Mouse (Mus musculus): ENCODE results near the gene Vwf. TPM values are rescaled to one million over a fixed set of nuclear protein-coding genes. Genes with fewer than 3 reads are reported as not detected.

Vwf gene
- polyA plus RNA-seq, 1 experiment from 2014 or later: 11.1 TPM

GRCm38 (mm10) chr6:125553551-125553950 lies 7.0 kb downstream of the Vwf start:
- no peaks in the 10 kb centered on the region for H3K27me3 ChIP-seq (ENCODE audit: control insufficient read depth, insufficient read depth, low read length)
- H3K36me3 ChIP-seq (ENCODE audit: control insufficient read depth, insufficient read depth, low read length): no peaks in the 10 kb centered on the region
- WGBS: 85% methylated on average over 4 of the region's 4 CpGs
- no peak overlapping the region for H3K9ac ChIP-seq (ENCODE audit: low read length)
- H3K4me1 ChIP-seq (ENCODE audit: control insufficient read depth, insufficient read depth, low read length): no peaks in the 10 kb centered on the region
- no peak overlapping the region for H3K4me3 ChIP-seq (ENCODE audit: low read depth, low read length)
- no peak overlapping the region for H3K4me2 ChIP-seq (ENCODE audit: low read depth)
- DNase-seq (ENCODE audit: low spot score) (no peak), ATAC-seq (ENCODE audit: insufficient read depth, low FRiP score, low TSS enrichment) (no peak)
- H3K27ac ChIP-seq (ENCODE audit: low read depth, low read length): no peak overlapping the region
- H3K9me3 ChIP-seq (ENCODE audit: control insufficient read depth, low read length): no peaks in the 10 kb centered on the region

- WGBS: 85% methylated on average over 8 of the region's 8 CpGs
Observed at GRCm38 (mm10) chr6:125558831-125559230, 12.3 kb downstream of the Vwf start.

GRCm38 (mm10) chr6:125561031-125561430 lies 14.5 kb downstream of the Vwf start:
- no peaks in the 10 kb centered on the region for H3K9me3 ChIP-seq (ENCODE audit: control insufficient read depth, low read length)
- no peaks in the 10 kb centered on the region for H3K27me3 ChIP-seq (ENCODE audit: control insufficient read depth, insufficient read depth, low read length)
- no peak overlapping the region for H3K27ac ChIP-seq (ENCODE audit: low read depth, low read length)
- H3K36me3 ChIP-seq (ENCODE audit: control insufficient read depth, insufficient read depth, low read length): no peaks in the 10 kb centered on the region
- WGBS: 82% methylated on average over 5 of the region's 5 CpGs
- no peak overlapping the region for H3K4me2 ChIP-seq (ENCODE audit: low read depth)
- H3K4me3 ChIP-seq (ENCODE audit: low read depth, low read length): no peak overlapping the region
- H3K9ac ChIP-seq (ENCODE audit: low read length): no peak overlapping the region
- no peaks in the 10 kb centered on the region for H3K4me1 ChIP-seq (ENCODE audit: control insufficient read depth, insufficient read depth, low read length)
- DNase-seq (ENCODE audit: low spot score) (no peak), ATAC-seq (ENCODE audit: insufficient read depth, low FRiP score, low TSS enrichment) (no peak)

More at GRCm38 (mm10) chr6:125558831-125559230, 12.3 kb downstream of the Vwf start:
- ATAC-seq (ENCODE audit: insufficient read depth, low FRiP score, low TSS enrichment): no peak
- no peaks in the 10 kb centered on the region for H3K27me3 ChIP-seq (ENCODE audit: control insufficient read depth, insufficient read depth, low read length)
- H3K27ac ChIP-seq (ENCODE audit: low read depth, low read length): no peak overlapping the region
- H3K4me1 ChIP-seq (ENCODE audit: control insufficient read depth, insufficient read depth, low read length): no peaks in the 10 kb centered on the region
- H3K9ac ChIP-seq (ENCODE audit: low read length): no peak overlapping the region
- H3K9me3 ChIP-seq (ENCODE audit: control insufficient read depth, low read length): no peaks in the 10 kb centered on the region
- no peaks in the 10 kb centered on the region for H3K36me3 ChIP-seq (ENCODE audit: control insufficient read depth, insufficient read depth, low read length)
- H3K4me2 ChIP-seq (ENCODE audit: low read depth): no peak overlapping the region
- no peak overlapping the region for H3K4me3 ChIP-seq (ENCODE audit: low read depth, low read length)
- DNase-seq (ENCODE audit: low spot score): no peak

- H3K36me3 ChIP-seq (ENCODE audit: control insufficient read depth, insufficient read depth, low read length): no peaks in the 10 kb centered on the region
- H3K9ac ChIP-seq (ENCODE audit: low read length): no peak overlapping the region
- no peak overlapping the region for H3K27ac ChIP-seq (ENCODE audit: low read depth, low read length)
- H3K27me3 ChIP-seq (ENCODE audit: control insufficient read depth, insufficient read depth, low read length): no peaks in the 10 kb centered on the region
- 89% methylated on average over 2 of the region's 2 CpGs for WGBS
- no peaks in the 10 kb centered on the region for H3K4me1 ChIP-seq (ENCODE audit: control insufficient read depth, insufficient read depth, low read length)
- H3K4me2 ChIP-seq (ENCODE audit: low read depth): no peak overlapping the region
- no peak overlapping the region for H3K4me3 ChIP-seq (ENCODE audit: low read depth, low read length)
- ATAC-seq (ENCODE audit: insufficient read depth, low FRiP score, low TSS enrichment) (no peak), DNase-seq (ENCODE audit: low spot score) (no peak)
- H3K9me3 ChIP-seq (ENCODE audit: control insufficient read depth, low read length): no peaks in the 10 kb centered on the region
Observed at GRCm38 (mm10) chr6:125561521-125561920, 14.9 kb downstream of the Vwf start.

- H3K9ac ChIP-seq (ENCODE audit: low read length): no peak overlapping the region
- no peak overlapping the region for H3K27ac ChIP-seq (ENCODE audit: low read depth, low read length)
- no peak overlapping the region for H3K4me2 ChIP-seq (ENCODE audit: low read depth)
- H3K27me3 ChIP-seq (ENCODE audit: control insufficient read depth, insufficient read depth, low read length): no peaks in the 10 kb centered on the region
- no peaks in the 10 kb centered on the region for H3K36me3 ChIP-seq (ENCODE audit: control insufficient read depth, insufficient read depth, low read length)
- no peak for ATAC-seq (ENCODE audit: insufficient read depth, low FRiP score, low TSS enrichment)
- H3K4me1 ChIP-seq (ENCODE audit: control insufficient read depth, insufficient read depth, low read length): no peaks in the 10 kb centered on the region
- no peak overlapping the region for H3K4me3 ChIP-seq (ENCODE audit: low read depth, low read length)
- DNase-seq (ENCODE audit: low spot score): no peak
- 79% methylated on average over 7 of the region's 7 CpGs for WGBS
- H3K9me3 ChIP-seq (ENCODE audit: control insufficient read depth, low read length): no peaks in the 10 kb centered on the region
Observed at GRCm38 (mm10) chr6:125564812-125565281, 18.3 kb downstream of the Vwf start.

- WGBS: 89% methylated on average over 6 of the region's 6 CpGs
- H3K27me3 ChIP-seq (ENCODE audit: control insufficient read depth, insufficient read depth, low read length): no peaks in the 10 kb centered on the region
- H3K9me3 ChIP-seq (ENCODE audit: control insufficient read depth, low read length): no peaks in the 10 kb centered on the region
- DNase-seq (ENCODE audit: low spot score) (no peak), ATAC-seq (ENCODE audit: insufficient read depth, low FRiP score, low TSS enrichment) (no peak)
- H3K27ac ChIP-seq (ENCODE audit: low read depth, low read length): no peak overlapping the region
- no peaks in the 10 kb centered on the region for H3K4me1 ChIP-seq (ENCODE audit: control insufficient read depth, insufficient read depth, low read length)
- no peak overlapping the region for H3K4me3 ChIP-seq (ENCODE audit: low read depth, low read length)
- no peak overlapping the region for H3K4me2 ChIP-seq (ENCODE audit: low read depth)
- no peak overlapping the region for H3K9ac ChIP-seq (ENCODE audit: low read length)
- H3K36me3 ChIP-seq (ENCODE audit: control insufficient read depth, insufficient read depth, low read length): no peaks in the 10 kb centered on the region
Observed at GRCm38 (mm10) chr6:125565326-125565725, 18.8 kb downstream of the Vwf start.

GRCm38 (mm10) chr6:125566656-125567055 lies 20.1 kb downstream of the Vwf start:
- WGBS: 91% methylated on average over 3 of the region's 3 CpGs
- H3K9me3 ChIP-seq (ENCODE audit: control insufficient read depth, low read length): no peaks in the 10 kb centered on the region
- no peak overlapping the region for H3K9ac ChIP-seq (ENCODE audit: low read length)
- H3K36me3 ChIP-seq (ENCODE audit: control insufficient read depth, insufficient read depth, low read length): no peaks in the 10 kb centered on the region
- H3K4me1 ChIP-seq (ENCODE audit: control insufficient read depth, insufficient read depth, low read length): no peaks in the 10 kb centered on the region
- H3K4me3 ChIP-seq (ENCODE audit: low read depth, low read length): no peak overlapping the region
- H3K27me3 ChIP-seq (ENCODE audit: control insufficient read depth, insufficient read depth, low read length): no peaks in the 10 kb centered on the region
- ATAC-seq (ENCODE audit: insufficient read depth, low FRiP score, low TSS enrichment) (no peak), DNase-seq (ENCODE audit: low spot score) (no peak)
- H3K4me2 ChIP-seq (ENCODE audit: low read depth): no peak overlapping the region
- no peak overlapping the region for H3K27ac ChIP-seq (ENCODE audit: low read depth, low read length)

GRCm38 (mm10) chr6:125568381-125568780 lies 21.8 kb downstream of the Vwf start:
- H3K9ac ChIP-seq (ENCODE audit: low read length): no peak overlapping the region
- H3K4me2 ChIP-seq (ENCODE audit: low read depth): no peak overlapping the region
- H3K4me3 ChIP-seq (ENCODE audit: low read depth, low read length): no peak overlapping the region
- H3K27ac ChIP-seq (ENCODE audit: low read depth, low read length): no peak overlapping the region
- H3K36me3 ChIP-seq (ENCODE audit: control insufficient read depth, insufficient read depth, low read length): no peaks in the 10 kb centered on the region
- ATAC-seq (ENCODE audit: insufficient read depth, low FRiP score, low TSS enrichment): no peak
- WGBS: 79% methylated on average over 2 of the region's 2 CpGs
- no peaks in the 10 kb centered on the region for H3K27me3 ChIP-seq (ENCODE audit: control insufficient read depth, insufficient read depth, low read length)
- DNase-seq (ENCODE audit: low spot score): no peak
- H3K4me1 ChIP-seq (ENCODE audit: control insufficient read depth, insufficient read depth, low read length): no peaks in the 10 kb centered on the region; the same call in 1 of the 2 replicates
- no peaks in the 10 kb centered on the region for H3K9me3 ChIP-seq (ENCODE audit: control insufficient read depth, low read length)

- no peaks in the 10 kb centered on the region for H3K36me3 ChIP-seq (ENCODE audit: control insufficient read depth, insufficient read depth, low read length)
- no peaks in the 10 kb centered on the region for H3K27me3 ChIP-seq (ENCODE audit: control insufficient read depth, insufficient read depth, low read length)
- DNase-seq (ENCODE audit: low spot score) (no peak), ATAC-seq (ENCODE audit: insufficient read depth, low FRiP score, low TSS enrichment) (peak; percentile 18; the same call in 1 of the 2 replicates)
- 51% methylated on average over 18 of the region's 18 CpGs for WGBS
- no peaks in the 10 kb centered on the region; the same call in 1 of the 2 replicates for H3K4me1 ChIP-seq (ENCODE audit: control insufficient read depth, insufficient read depth, low read length)
- no peak overlapping the region for H3K27ac ChIP-seq (ENCODE audit: low read depth, low read length)
- H3K4me2 ChIP-seq (ENCODE audit: low read depth): peak overlapping the region; percentile 54
- peak overlapping the region; percentile 23 for H3K9ac ChIP-seq (ENCODE audit: low read length)
- peak overlapping the region; percentile 22; the same call in 1 of the 2 replicates for H3K4me3 ChIP-seq (ENCODE audit: low read depth, low read length)
- H3K9me3 ChIP-seq (ENCODE audit: control insufficient read depth, low read length): no peaks in the 10 kb centered on the region
Observed at GRCm38 (mm10) chr6:125572291-125573188, 26.0 kb downstream of the Vwf start.
